ENCODE assay signal across 15 mouse cellular contexts in the genomic region with DNA sequence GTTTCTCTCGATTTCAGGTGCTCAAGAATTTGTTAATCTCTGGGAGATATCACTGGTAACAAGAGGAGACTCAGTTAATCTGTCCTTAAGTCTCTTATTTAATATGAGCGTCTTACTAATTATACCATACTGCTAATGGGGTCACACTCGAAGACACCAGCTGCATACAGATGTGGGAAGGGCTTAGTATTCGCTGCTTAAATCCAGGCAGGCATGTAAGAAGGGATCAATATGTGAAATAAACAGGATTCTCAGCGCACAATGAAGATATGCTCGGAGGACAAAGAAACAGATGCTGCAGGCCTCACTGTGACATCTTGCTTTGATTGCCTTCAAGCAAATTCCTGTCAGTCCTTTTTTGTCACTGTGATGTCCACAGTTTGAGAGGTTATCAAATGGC.
"Had no signal": no experiment of that assay in that cellular context is flagged by ENCODE, and none has a peak within 500 bp of the region (broad histone marks: within the 10 kb centered on the region; RNA-seq: fewer than 3 reads in every experiment).

No protein-coding gene starts in this region.

- H3K9ac ChIP-seq: kidney, embryonic 15.5 days; liver, embryonic 15.5 days; neural tube, embryonic 12.5 days; stomach, embryonic 15.5 days had no signal

- H3K4me3 ChIP-seq: kidney, embryonic 15.5 days; left cerebral cortex, adult 2 months; limb, embryonic 10.5 days; liver, embryonic 15.5 days; neural tube, embryonic 12.5 days; stomach, embryonic 15.5 days had no signal

- H3K27me3 ChIP-seq: kidney, embryonic 15.5 days; liver, embryonic 15.5 days; neural tube, embryonic 12.5 days; stomach, embryonic 15.5 days had no signal

- H3K36me3 ChIP-seq: kidney, embryonic 15.5 days; limb, embryonic 10.5 days; liver, embryonic 15.5 days; neural tube, embryonic 12.5 days; stomach, embryonic 15.5 days had no signal

- ATAC-seq: lung, postnatal 0 days had no signal

- H3K4me1 ChIP-seq: kidney, embryonic 15.5 days; limb, embryonic 10.5 days; liver, embryonic 15.5 days; stomach, embryonic 15.5 days had no signal

- DNase-seq: kidney, adult 2 months; kidney, postnatal 25 days; lung, adult 2 months; lung, postnatal 36 days; right cerebral cortex, postnatal 14 days; thymus, adult 2 months; thymus, postnatal 25 days had no signal

- H3K27ac ChIP-seq: kidney, embryonic 15.5 days; left cerebral cortex, adult 2 months; limb, embryonic 10.5 days; liver, embryonic 15.5 days; neural tube, embryonic 12.5 days; stomach, embryonic 15.5 days had no signal

- H3K4me2 ChIP-seq: kidney, embryonic 15.5 days; liver, embryonic 11.5 days; liver, embryonic 15.5 days; neural tube, embryonic 12.5 days; stomach, embryonic 15.5 days had no signal

- H3K9me3 ChIP-seq: kidney, embryonic 15.5 days; limb, embryonic 10.5 days; liver, embryonic 15.5 days; neural tube, embryonic 12.5 days; stomach, embryonic 15.5 days had no signal
